Mouse (Mus musculus): ENCODE results near the gene Gse1. TPM values are rescaled to one million over a fixed set of nuclear protein-coding genes. Genes with fewer than 3 reads are reported as not detected.

The Gse1 gene
- total RNA-seq, 2 experiments from 2014 or later: 27.2 to 42.9 TPM

DNA sequence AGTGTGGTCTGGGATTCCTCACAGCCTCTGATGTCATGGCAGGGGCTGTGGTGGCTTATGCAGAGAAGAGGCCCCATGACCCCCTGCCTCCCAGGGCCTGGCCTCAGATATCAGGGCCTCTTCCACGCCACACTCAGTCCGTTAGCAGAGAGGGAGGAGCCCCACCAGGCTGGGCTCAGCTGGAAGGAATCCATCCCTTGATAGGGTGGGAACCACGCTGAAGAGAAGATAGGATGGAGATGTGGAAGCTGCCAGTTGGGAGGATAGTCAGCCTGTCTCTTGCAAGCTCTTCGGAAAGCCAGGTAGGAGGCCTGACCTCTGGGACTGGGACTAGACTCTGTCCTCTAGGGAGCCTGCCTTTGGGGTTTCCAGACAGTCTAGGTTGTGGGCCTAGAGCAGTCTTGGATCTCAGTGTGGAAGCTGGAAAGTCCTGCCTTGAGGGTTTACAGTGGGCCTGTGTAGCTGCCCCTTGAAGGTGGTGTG is 270.1 kb downstream of the Gse1 start:
- no peak for DNase-seq

DNA sequence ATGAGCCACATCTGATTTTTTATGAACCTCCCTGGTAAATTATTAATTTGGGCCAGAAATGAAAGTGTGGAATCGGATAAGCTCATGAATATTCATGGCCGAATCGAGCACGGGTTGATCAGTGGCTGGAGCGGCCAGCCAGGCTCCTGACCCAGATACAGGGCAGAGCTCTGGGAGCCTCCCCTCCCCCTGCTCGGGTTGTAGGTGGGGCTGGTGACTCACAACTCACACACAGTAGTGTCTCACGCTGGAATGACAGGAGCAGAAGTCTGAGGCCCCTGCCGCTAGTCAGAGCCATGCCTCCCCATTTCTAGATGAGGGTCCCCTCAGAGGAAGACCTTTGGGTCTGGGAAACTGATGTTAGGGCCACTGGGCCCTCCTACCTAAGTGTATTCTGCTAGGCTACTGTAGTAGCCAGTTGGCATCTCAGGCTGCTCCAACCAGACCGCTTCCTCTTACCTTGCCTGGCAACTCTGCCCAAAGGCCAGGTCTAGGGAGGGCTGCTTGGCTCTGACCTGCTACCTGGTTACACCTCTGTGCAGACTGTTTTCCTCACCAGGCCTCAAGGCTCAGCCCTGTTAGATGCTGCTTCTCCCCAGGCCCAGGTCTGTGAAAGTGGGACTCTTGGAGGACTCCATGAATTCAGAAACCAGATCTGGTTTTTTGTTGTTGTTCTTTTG is 270.8 kb downstream of the Gse1 start:
- peak; percentile 92 for DNase-seq

DNA sequence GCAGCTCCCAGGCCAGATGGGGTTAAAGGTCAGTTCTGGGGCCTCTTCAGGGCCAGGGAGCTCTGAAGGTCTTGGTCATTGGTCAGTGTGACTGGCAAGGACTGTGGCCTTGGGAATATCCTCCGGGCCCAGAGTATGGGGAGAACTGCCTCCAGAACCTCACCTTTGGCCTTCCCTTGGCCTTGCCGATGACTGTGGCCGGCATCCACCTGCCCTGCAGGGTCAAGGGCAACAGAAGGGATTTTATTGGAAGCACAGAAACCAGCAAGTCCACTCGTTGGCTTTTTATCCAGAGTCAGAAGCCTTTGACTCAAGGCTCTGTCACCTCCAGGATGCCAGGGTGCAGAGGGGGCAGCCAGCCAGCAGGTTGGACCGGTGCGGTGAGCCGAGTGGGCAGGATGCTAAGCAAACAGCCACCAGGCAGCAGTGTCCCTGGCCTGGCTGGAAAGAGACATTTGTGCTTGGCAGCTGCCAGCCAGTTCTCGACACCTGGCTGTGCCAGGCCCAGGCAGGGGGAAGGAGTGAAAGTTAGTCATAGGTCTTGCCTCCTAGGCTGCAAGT is 272.5 kb downstream of the Gse1 start:
- DNase-seq: peak; percentile 64

GRCm38 (mm10) chr8:120501426-120501825 is 273.2 kb downstream of the Gse1 start:
- no peak for DNase-seq

DNA sequence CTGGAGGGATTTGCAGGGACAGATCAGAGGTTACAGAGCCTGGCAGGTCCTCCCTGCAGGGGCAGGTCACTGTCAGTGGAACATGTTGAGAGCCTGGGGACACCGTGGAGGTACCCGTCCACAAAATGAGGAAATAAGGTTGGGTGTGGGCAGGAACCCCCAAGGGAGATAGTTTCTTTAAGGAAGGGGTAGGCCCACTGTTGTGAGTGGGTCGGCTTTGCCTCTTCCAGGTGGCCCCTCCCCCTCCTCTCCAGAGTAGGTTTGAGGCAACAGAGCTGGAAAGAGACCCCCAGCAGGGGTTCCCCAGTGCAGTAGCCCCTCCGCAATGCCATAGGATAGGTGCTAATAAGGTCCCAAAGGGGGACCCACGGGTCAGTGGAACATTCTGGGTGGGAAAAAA is 274.2 kb downstream of the Gse1 start:
- DNase-seq: no peak

- DNase-seq: peak; percentile 84
Observed at GRCm38 (mm10) chr8:120504251-120505081, 276.2 kb downstream of the Gse1 start.

DNA sequence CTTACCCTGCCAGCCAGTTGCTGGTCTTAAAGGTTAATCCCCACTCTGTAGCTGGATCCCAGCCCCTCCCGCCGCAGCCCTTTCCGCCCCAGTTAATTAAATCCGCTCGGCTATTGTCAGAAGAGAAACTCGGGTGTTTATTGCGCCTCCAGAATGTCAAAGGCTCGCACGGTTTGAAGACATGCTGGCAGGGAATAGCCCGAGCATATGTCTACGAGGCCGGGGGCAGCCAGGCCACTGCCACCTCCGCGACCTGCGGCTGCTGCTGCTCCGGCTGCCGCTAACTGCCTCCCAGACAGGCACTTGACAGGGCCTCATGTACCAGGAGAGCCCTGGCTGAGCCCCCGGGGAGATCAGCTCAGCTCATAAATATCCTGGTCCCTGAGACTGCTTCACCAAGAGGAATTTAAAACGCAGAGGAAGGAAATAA is 276.8 kb downstream of the Gse1 start:
- peak; percentile 26 for DNase-seq

DNA sequence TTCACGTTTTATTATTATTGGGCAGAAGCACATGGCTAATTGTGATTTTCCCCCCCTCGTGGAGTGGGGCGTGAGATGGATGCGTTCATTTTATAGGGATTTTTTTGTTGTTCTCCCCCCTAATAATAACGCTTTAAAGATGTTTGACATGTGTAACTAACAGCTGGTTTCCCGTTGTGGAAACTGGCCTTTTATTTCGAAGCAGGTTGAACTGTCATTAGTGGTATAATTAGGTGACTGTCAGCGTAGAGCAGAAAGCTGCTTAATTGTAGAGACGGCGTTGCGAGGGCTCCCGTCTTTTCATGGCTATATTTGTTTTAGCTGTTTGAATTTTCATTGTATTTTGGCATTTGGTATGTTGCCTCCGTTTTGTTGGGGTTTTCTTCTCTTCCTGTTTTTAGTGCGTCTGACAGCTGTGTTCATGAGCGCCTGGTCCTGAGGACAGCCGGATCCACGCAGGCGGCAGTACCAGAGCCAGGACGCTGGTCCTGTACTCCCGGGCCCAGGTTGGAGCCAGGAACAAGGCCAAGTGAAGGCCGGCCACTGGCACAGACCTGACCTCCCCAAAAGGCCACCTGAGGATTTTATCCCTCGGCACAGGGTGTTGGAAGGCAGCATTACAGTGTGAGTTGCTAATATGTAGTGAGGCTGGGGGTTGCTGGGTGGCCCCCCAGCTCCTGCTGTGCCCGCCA is 277.5 kb downstream of the Gse1 start:
- DNase-seq: no peak

- no peak for DNase-seq
Observed at GRCm38 (mm10) chr8:120506562-120506961, 278.3 kb downstream of the Gse1 start.

DNA sequence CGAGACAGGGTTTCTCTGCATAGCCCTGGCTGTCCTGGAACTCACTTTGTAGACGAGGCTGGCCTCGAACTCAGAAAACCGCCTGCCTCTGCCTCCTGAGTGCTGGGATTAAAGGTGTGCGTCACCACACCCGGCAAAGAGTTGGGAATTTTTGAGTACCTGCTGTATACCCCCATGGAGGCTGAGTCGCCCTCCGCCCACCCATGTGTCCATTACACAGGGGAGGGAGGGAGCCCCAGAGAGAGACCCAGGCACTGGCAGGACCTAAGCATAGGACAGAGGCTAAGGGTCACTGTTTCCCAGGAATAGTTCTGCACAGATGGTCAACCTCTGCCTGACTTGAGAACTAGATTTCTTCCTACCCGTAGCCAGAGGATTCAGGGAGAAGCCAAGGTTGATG is 279.0 kb downstream of the Gse1 start:
- no peak for DNase-seq

DNA sequence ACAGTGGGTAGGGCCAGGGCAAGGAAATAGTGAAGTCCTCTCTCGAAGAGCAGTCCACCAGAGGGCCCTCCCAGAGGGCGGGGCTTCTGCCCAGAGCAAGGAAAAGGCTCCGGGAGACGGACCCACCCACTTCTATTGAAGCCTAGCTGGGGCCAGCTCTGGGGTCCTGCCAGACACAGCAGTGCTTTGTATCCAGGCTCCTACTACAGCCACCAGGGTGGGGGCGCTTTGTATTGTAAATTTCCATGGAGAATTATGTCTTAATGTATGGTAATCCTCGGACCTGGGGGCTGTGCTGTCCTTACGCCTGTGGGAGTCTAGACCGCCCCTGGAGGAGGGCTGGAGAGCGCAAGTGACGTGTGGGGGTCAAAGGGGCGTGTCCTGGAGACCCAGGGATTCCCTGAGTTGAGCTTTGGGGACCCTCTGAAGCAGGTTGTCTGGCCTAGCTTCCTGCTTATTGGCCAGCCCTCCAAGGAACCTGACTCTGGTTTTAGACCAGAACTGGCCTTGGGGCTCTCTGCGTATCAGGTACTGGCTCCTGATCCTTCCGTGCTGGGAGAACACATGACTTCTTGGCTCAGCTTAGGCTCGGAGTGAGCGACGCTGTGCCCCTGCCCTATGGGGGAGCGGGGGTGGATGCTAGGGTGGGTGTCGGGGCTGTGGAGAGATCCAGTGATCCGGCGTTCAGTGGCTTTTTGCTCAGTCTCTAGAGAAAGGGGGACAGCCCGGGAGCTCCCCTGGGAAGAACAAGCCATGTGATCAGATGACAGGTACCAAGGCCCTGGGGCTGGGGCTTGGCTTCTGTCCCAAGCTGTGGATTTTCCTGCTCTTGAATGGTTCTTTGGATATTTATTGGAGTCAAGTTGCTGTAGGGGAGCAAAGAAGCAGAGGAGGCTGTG is 281.1 kb downstream of the Gse1 start:
- DNase-seq: peak; percentile 46

GRCm38 (mm10) chr8:120510035-120510416 is 281.8 kb downstream of the Gse1 start:
- DNase-seq: no peak

DNA sequence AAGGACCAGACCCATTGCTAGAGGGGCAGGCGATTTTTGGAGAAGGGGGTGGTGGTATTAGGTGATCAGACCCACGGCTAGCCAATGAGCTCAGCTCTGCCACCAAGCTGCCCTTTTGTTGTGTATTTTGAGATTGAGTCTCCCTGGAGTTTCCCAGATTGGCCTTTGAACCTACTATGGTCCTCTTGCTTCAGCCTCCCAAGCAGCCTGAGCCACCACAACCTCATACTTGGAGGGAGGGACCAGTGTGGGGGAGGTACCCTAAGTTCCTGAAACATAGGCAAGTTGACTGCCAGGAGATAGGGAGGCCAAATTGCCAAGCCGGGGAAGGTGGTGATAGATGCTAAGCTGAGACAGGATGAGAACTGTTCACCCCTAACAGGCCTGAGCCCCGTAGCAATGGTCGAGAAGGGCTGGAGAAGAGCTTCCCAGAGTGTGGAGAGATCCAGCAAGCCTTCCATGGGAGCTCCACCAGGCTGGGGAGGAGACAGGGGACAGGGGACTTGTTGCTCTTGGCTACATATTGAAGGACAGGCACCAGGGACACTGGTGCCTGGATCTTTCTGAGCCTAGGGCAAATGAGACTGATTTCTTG is 282.7 kb downstream of the Gse1 start:
- peak; percentile 39 for DNase-seq

DNA sequence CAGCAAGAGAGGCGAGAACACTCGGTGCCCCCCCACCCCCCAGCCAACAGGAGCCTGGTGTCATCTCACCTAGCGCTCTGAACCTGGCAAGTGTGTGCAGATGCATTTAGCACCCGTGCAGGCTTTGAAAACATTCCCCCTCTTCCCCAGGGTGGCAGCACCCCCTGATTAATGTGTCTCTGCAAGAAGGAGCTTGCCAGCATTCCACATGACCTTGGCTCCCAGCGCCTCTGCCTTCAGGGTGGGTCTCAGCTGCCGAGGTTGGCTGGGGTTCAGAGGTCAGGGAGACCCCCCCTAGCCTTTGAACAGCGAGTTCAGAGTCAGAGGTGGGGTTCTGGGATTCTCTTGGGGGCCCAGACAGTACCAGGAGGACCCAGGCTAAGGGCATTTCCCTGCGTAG is 283.5 kb downstream of the Gse1 start:
- DNase-seq: peak; percentile 50

GRCm38 (mm10) chr8:120512326-120512725 is 284.1 kb downstream of the Gse1 start:
- DNase-seq: no peak

GRCm38 (mm10) chr8:120513145-120513544 is 284.9 kb downstream of the Gse1 start:
- no peak for DNase-seq

DNA sequence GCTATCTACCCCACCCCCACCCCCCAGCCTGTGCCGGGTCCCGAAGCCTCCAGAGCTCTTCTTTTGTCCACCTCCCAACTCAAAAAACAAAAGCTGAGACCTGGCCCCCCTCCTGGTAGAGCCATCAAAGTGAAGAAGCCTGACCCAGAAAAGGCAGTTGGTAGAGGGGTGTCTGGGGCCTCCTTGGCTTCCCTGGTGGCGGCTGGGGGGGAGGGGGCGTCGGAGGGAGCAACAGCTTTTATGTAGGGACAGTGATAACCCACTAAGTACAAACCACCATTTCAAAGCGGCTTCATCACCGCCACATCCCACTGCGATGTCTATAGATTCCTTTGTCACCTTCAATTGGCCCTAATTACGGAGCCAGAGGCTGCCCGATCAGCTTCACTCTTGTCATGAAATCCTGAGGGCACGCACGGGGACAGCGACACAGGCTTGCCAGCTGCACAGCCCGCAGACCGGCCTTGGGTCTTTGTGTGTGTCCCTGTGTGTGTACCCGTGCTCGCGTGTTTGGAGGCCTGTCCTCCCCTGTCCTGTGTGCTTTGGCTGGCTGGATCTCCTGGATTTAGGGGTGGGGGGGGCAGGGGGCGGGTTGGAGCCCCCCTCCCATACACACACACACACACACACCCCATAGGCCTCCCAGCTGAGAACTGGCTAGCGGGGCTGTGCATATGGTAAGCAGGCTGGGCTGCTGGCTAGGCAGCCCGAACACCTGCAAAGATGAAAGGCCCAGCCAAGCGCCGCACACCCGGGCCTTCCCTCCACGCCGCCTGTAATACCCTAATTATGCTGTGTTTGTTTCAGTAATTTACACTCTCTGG is 285.6 kb downstream of the Gse1 start:
- DNase-seq: no peak

DNA sequence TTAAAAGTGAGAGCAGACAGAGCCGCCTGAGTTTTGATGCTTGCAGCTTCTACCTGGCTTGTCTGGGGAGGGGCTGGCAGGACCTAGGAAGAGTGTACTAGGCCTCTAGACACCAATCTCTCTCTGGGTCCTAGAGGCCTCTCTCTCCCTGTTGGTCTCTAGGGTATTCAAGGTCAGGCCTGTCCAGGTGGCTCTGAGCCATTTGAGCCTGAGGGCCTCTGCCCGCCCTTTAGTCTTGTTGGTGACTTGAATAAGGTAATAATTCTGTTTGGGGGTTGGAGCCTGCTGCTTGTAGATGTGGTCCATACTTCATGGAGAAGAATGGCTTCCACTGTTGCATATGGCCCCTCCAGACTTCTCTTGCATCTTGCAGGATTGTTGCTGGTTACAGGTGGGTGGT is 287.0 kb downstream of the Gse1 start:
- no peak for DNase-seq

DNA sequence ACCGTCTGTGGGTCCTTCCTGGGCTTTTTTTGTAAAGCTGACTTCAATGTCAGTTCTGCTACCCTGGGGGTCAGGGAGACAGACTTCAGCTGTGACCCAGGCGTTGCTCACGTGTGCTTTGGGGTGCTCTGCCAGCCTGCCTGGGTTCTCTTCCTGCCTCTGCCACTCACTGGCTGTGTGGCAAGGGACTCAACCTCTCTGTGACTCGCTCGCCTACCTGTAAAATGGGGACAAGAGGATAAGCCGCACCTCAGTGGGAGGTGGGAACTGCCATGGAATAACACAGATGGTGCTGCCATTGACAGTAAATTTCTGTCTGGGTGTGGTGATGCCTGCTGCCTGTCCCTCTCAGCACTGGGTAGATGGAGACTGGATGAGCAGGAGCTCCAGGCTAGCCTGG is 287.4 kb downstream of the Gse1 start:
- DNase-seq: no peak

DNA sequence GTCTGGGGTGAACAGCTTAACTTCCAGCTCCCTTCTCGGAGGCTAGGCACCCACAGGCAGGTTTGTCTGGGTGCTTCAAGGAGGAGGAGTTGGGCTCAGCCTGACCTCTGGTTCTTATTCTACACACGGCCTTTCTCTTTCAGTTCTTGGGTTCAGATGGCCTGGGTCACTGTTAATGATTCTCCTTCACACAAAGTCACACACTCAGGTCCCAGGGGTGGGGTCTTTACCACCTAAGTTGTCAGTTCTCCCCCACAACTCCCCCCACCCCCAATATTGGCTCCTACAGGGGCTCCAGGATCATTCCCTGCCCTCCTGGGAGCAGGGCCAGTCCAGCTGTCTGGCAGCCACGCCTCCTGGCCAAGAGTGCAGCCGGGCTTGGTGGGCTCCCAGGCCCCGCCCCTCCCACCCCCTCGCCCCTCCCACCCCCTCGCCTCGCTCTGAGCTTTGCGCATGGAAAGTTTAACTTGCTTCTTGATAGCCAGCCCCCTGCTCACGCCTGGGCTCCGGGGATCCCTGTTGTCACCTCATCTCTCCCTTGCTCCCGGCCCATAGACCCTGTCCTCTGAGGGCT is 288.0 kb downstream of the Gse1 start:
- DNase-seq: no peak

All from adrenal gland, postnatal 10 days (tissue).